Mouse (Mus musculus) layer of hippocampus, adult 9-11 months (tissue): Measurements from ENCODE around the gene Olfr132.
"Not testable (repeated sequence)": the region's sequence is repeated elsewhere in the genome, so short reads cannot be mapped to it uniquely, and the experiment has no call there.

Experiments used
- DNase-seq: peaks from one replicate; pipeline ENCODE4 v3.0.0; 2022

The Olfr132 gene

DNA sequence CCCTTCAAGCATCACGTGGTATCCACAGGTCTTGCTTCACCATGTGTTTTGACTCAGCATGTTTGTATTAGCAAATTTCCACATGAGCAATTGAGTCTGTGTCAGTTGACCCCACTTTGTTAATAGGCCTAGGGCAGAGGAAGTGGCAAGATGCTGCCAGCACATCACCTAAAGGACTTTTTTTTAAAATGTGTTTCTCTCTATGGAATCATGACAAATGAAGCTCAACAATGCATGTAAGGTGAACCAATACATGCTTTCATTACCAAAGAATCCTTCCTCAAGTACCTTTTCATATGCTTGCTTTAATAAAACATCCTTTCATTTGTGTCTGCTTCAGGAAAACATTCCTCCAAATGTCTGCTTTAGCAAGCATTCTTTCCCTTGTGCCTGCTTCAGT lies at the start of gene Olfr132:
Olfr132 (minus strand) TSS at position 101 of the 400 bp plus-strand sequence.
- DNase-seq = no peak

- DNase-seq = no peak
Observed at GRCm38 (mm10) chr17:38171088-38171487, 36.8 kb upstream of the Olfr132 start, which contains the start of gene Olfr134. Gene Olfr134 (plus strand): TSS chr17:38171388.

- no peak for DNase-seq
Observed at GRCm38 (mm10) chr17:38144981-38145380, 10.7 kb upstream of the Olfr132 start, which contains the start of gene Olfr133. Gene Olfr133 (plus strand): TSS chr17:38145281.

DNA sequence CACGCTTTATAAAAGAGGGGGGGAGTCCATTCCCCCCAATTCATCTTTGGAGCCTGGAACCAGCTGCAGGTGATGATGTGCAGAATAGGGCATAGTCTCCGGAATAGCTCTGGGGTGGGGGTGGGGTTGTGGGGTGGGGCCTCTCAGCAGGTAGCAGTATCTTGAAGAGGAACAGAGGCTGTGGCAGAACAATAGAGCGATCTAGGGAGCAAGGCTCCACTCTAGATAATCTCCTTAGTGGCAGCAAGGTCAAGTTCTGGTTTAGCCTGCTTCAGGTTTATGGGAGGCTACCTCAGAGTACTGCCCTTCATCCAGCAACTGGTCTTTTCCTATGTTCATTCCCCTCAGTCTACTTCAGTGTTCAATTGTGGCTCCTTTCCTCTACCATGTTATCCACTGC lies 9.0 kb downstream of the Olfr132 start:
- DNase-seq = not testable (repeated sequence)

DNA sequence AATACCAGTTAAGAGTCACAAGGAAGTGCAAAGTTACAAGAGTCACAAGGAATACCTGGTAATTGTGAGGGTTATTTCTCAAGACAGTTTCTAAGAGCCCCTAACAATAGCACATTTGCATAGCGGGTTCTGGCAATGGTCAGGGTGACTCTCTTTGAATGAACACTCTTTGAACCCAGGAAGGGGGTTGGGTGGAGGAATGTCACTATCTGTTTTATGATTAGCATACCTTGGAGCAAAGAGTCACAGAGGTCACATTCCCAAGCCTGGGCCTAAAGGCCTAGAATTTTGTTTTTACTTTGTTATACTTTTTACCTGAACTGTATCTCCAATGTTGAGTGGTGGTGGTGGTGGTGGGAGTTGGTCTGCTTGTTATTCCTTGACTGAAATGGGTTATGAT lies 10.1 kb downstream of the Olfr132 start:
- not testable (repeated sequence) for DNase-seq

DNA sequence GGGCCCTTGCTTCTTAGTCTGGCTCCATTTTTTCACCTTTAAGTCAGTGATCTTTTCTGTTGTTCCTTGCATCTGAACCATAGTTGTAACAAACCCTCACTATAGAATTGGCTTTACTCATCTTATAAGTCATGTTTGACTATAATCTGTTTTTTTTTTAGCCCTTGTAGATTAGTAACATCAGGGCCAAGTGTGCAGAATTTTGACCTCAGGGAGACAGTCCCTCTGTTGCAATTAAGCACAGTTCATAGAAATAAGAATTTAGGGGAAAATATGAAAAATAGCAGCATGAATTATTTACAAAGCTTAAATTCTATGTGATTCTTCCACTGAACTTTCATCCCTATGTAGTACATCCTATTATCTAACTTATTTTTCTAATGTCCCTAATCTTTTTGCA lies 45.7 kb downstream of the Olfr132 start, which contains the start of gene Olfr131:
Olfr131 (minus strand) TSS at position 101 of the 400 bp plus-strand sequence.
- no peak for DNase-seq

DNA sequence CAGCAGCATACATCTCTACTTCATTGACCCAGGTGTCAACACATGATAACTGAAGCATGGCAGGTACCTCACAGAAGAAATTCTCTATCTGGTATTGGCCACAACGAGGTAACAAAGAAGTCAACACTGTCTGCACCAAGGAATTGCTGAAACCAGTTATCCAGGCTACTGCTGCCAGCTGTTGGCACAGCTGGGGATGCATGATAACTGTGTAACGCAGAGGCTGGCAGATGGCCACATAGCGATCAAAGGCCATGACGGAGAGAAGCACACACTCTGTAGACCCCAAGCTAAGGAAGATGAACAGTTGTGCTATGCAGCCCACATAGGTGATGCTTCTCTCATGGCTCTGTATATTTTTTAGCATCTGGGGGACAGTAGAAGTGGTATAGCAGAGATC lies 52.0 kb downstream of the Olfr132 start:
- no peak for DNase-seq
